Mouse (Mus musculus): Measurements from ENCODE around the gene Plek.
A peak's percentile ranks its signal among the peaks of the same experiment; 100 is the strongest.

The Plek gene

GRCm38 (mm10) chr11:17000353-17001334, 51.5 kb downstream of the Plek start:
- no peak for DNase-seq (ENCODE audit: low spot score in 2 of 2)

GRCm38 (mm10) chr11:16999933-17000332, 52.2 kb downstream of the Plek start:
- no peak for DNase-seq (ENCODE audit: low spot score in 2 of 2)

- no peak for DNase-seq (ENCODE audit: low spot score in 2 of 2)
Measured at GRCm38 (mm10) chr11:16999387-16999786, 52.8 kb downstream of the Plek start.

DNA sequence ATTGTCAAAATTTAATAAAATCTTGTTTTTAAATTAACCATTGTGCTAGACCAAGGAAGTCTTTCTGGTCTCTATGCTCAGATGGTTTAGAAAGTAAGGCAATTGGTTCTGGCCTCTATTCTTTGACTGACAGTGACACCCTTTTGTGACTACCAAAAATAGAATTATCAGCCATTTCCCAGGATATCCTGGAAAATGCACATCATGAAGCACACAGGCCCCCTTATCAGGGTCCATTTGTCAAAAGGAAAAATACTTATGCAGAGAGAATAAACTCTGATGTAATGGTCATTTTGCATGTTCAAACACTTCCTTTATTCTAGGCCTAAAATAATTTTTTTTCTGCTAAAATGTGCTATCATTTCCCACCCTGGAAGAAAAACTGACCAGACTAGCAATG, 54.7 kb downstream of the Plek start:
- no peak for DNase-seq (ENCODE audit: low spot score in 2 of 2)

GRCm38 (mm10) chr11:16996818-16997217, 55.4 kb downstream of the Plek start:
- no peak for DNase-seq (ENCODE audit: low spot score in 2 of 2)

GRCm38 (mm10) chr11:16992880-16993279, 59.3 kb downstream of the Plek start:
- DNase-seq (ENCODE audit: low spot score in 2 of 2): no peak

- DNase-seq (ENCODE audit: low spot score in 2 of 2): peak in 1 of 2 experiments; percentile 10
Measured at GRCm38 (mm10) chr11:16989885-16990284, 62.3 kb downstream of the Plek start.

DNA sequence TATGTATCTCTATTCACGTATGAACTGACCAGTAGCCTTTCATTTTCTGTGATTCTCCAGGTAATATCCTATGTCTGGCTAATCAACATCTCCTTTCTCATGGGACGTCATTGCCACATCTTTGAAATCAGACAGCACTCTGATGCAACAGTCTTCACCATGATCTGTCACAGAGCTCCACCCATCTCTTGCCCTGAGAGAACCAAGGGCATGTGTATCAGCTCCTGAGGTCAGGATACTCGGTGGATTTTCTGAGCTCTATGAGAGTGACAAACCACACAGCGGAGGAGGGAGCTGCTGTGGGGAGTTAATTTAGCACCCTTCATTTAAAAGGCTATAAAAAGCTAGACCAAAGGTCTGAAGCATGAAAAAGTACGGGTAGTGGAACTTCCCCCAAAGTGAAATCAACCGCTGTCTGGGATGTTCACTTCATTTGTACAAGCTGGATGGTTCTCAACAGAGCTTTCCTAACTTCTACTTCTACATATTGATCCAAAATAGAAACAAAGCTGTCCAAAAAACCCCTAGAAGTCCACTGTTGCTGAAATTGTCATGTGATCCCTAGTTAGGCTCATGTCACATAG, 64.3 kb downstream of the Plek start:
- DNase-seq (ENCODE audit: low spot score in 2 of 2): no peak

GRCm38 (mm10) chr11:16986550-16987187, 65.5 kb downstream of the Plek start:
- no peak for DNase-seq (ENCODE audit: low spot score in 2 of 2)

- no peak for DNase-seq (ENCODE audit: low spot score in 2 of 2)
Measured at GRCm38 (mm10) chr11:16978161-16978707, 73.9 kb downstream of the Plek start.

GRCm38 (mm10) chr11:16977611-16978010, 74.6 kb downstream of the Plek start:
- DNase-seq (ENCODE audit: low spot score in 2 of 2): no peak

- no peak for DNase-seq (ENCODE audit: low spot score in 2 of 2)
Measured at GRCm38 (mm10) chr11:16976937-16977336, 75.2 kb downstream of the Plek start.

GRCm38 (mm10) chr11:16973086-16973485, 79.1 kb downstream of the Plek start:
- no peak for DNase-seq (ENCODE audit: low spot score in 2 of 2)

GRCm38 (mm10) chr11:16972027-16972426, 80.2 kb downstream of the Plek start:
- DNase-seq (ENCODE audit: low spot score in 2 of 2): no peak

DNA sequence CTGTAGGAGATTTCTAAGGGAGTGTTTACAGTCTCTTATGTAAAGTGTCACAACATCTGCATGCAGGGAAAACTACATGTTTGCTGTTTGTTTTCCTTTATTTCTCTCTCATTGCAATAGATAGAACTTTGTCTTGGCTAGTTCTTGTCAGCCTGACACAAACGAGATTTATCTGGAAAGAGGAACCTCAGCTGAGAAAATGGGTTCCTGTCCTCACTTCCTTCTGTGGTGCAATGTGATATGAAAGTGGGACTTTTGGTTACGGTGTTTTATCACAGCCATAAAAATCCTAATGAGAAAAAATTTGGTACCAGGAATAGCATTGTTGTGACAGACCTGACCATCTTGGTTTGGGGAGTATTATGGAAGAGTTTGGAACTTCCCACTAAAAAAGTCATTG, 82.5 kb downstream of the Plek start:
- no peak for DNase-seq (ENCODE audit: low spot score in 2 of 2)

- DNase-seq (ENCODE audit: low spot score in 2 of 2): peak; percentile 24 to 31
Measured at GRCm38 (mm10) chr11:16967806-16968205, 84.4 kb downstream of the Plek start.

- no peak for DNase-seq (ENCODE audit: low spot score in 2 of 2)
Measured at GRCm38 (mm10) chr11:16958520-16958919, 93.7 kb downstream of the Plek start.

- no peak for DNase-seq (ENCODE audit: low spot score in 2 of 2)
Measured at GRCm38 (mm10) chr11:16957030-16957429, 95.2 kb downstream of the Plek start.

- no peak for DNase-seq (ENCODE audit: low spot score in 2 of 2)
Measured at GRCm38 (mm10) chr11:16956115-16956862, 95.9 kb downstream of the Plek start.

DNA sequence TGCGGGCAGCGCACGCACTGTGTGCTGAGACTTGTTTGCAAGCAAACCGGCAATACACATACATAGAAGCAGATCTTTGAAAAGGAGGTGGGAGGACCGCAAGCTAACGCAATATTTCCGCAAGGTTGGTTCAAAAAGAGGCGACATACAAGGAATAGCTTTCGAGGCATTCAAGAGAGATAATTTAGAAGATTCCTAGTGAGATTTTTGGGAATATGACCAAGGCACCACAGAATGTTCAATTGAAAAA, 100.5 kb downstream of the Plek start:
- DNase-seq (ENCODE audit: low spot score in 2 of 2): no peak

GRCm38 (mm10) chr11:16950976-16951760, 101.0 kb downstream of the Plek start, which contains the start of gene Fbxo48:
Fbxo48 (plus strand) TSS chr11:16951375.
- DNase-seq (ENCODE audit: low spot score in 2 of 2): peak; percentile 92 to 95

All from right cerebral cortex, postnatal 36 days (tissue).